8 mouse cellular contexts compared by ENCODE assay signal in genomic region chr15:36716686-36717038, GRCm38 (mm10).
DNase-seq lines count a peak whose midpoint lies in the region; ATAC-seq and TF ChIP-seq lines count a peak whose summit lies in the region.

No protein-coding gene starts in this region.

- H3K27me3 ChIP-seq in heart, embryonic 11.5 days (ENCODE audit: control insufficient read depth, insufficient read depth, low read length): no peaks in the 10 kb centered on the region
- no peaks in the 10 kb centered on the region for H3K27me3 ChIP-seq in thymus, adult 2 months (ENCODE audit: control insufficient read depth, insufficient read depth, low read length)
- H3K27me3 ChIP-seq in liver, embryonic 14.5 days (ENCODE audit: control insufficient read depth, insufficient read depth, low read length): no peaks in the 10 kb centered on the region

- no peak for TF ChIP-seq POLR2A in thymus, adult 2 months (IDR thresholded peaks at IDR 0.05; ENCODE audit: control insufficient read depth, extremely low read depth, insufficient read depth, low read length, poor library complexity)

- no peak overlapping the region; the same call in 1 of the 2 replicates for H3K4me3 ChIP-seq in heart, embryonic 11.5 days (ENCODE audit: low read depth, low read length)
- H3K4me3 ChIP-seq in thymus, adult 2 months (ENCODE audit: control insufficient read depth, insufficient read depth, low read length): peak overlapping the region; percentile 6; the same call in 1 of the 2 replicates
- H3K4me3 ChIP-seq in liver, embryonic 14.5 days (ENCODE audit: insufficient read depth in 1 of 2, low read depth in 2 of 2, low read length in 2 of 2): no peak overlapping the region

- H3K9ac ChIP-seq in heart, embryonic 11.5 days (ENCODE audit: low read depth, low read length): peak overlapping the region; percentile 64
- H3K9ac ChIP-seq in liver, embryonic 14.5 days (replicated peaks): no peak overlapping the region

- no peak for ATAC-seq in heart, embryonic 11.5 days (replicated peaks; ENCODE audit: insufficient number of reproducible peaks, low FRiP score, low TSS enrichment)
- ATAC-seq in liver, embryonic 14.5 days (ENCODE audit: insufficient read depth): no peak

- TF ChIP-seq CTCF in thymus, adult 2 months (IDR thresholded peaks at IDR 0.05; ENCODE audit: borderline replicate concordance, control insufficient read depth, extremely low read depth, insufficient read depth, low read length, poor library complexity): no peak
- TF ChIP-seq CTCF in liver, embryonic 14.5 days (IDR thresholded peaks at IDR 0.05; ENCODE audit: low read depth): no peak

- H3K36me3 ChIP-seq in heart, embryonic 11.5 days (ENCODE audit: control insufficient read depth, insufficient read depth, low read length): no peaks in the 10 kb centered on the region
- no peaks in the 10 kb centered on the region for H3K36me3 ChIP-seq in thymus, adult 2 months (ENCODE audit: control insufficient read depth, insufficient read depth, low read length)
- no peaks in the 10 kb centered on the region for H3K36me3 ChIP-seq in liver, embryonic 14.5 days (replicated peaks; ENCODE audit: control insufficient read depth, insufficient read depth, low read depth)

- H3K27ac ChIP-seq in heart, embryonic 11.5 days (ENCODE audit: low read depth, low read length): no peak overlapping the region
- H3K27ac ChIP-seq in thymus, adult 2 months (ENCODE audit: control insufficient read depth, insufficient read depth, low read length): peak overlapping the region; percentile 15; the same call in 1 of the 2 replicates
- no peak overlapping the region for H3K27ac ChIP-seq in liver, embryonic 14.5 days

- H3K4me2 ChIP-seq in heart, embryonic 11.5 days: peak overlapping the region; percentile 63
- H3K4me2 ChIP-seq in liver, embryonic 14.5 days (ENCODE audit: low read depth): peak overlapping the region; percentile 70; the same call in 1 of the 2 replicates

- H3K4me1 ChIP-seq in heart, embryonic 11.5 days (ENCODE audit: control insufficient read depth, insufficient read depth, low read length): peaks cover 6% of the 10 kb centered on the region
- H3K4me1 ChIP-seq in thymus, adult 2 months (replicated peaks; ENCODE audit: control insufficient read depth, insufficient read depth, low read length): peaks cover 7% of the 10 kb centered on the region
- peaks cover 4 to 6% of the 10 kb centered on the region in 2 experiments; a peak in 2 of 4 replicates for H3K4me1 ChIP-seq in liver, embryonic 14.5 days (replicated peaks; ENCODE audit: control insufficient read depth in 2 of 2, insufficient read depth in 2 of 2, low read length in 1 of 2)

- DNase-seq in heart, postnatal 4 days: no peak
- DNase-seq in thymus, adult 2 months: no peak
- no peak for DNase-seq in thymus, postnatal 25 days
- DNase-seq in liver, embryonic 14.5 days (ENCODE audit: low read depth in 3 of 3, low spot score in 3 of 3): no peak
- no peak for DNase-seq in embryo, embryonic 9.5 days (ENCODE audit: extremely low spot score)
- DNase-seq in adrenal gland, postnatal 10 days: no peak
- no peak for DNase-seq in layer of hippocampus, adult 9-11 months

- no peaks in the 10 kb centered on the region for H3K9me3 ChIP-seq in heart, embryonic 11.5 days (replicated peaks; ENCODE audit: control insufficient read depth, low read length)
- H3K9me3 ChIP-seq in liver, embryonic 14.5 days (ENCODE audit: control insufficient read depth, low read length): no peaks in the 10 kb centered on the region

- no peak for TF ChIP-seq EP300 in liver, embryonic 14.5 days (IDR thresholded peaks at IDR 0.05; ENCODE audit: low read depth)
